Mouse (Mus musculus) G1E (cell line): ENCODE data around the gene Tfam. TPM values are rescaled to one million over a fixed set of nuclear protein-coding genes. Genes with fewer than 3 reads are reported as not detected.

Experiments
- ATAC-seq: 2 replicates; pipeline ENCODE4 v1.8.0; 2016; ENCODE audit warnings: mild to moderate bottlenecking; ENCODE audit not compliant: insufficient number of reproducible peaks, poor library complexity, low FRiP score, severe bottlenecking; ENCODE audit errors: extremely low read depth
- DNase-seq: peaks from one replicate; pipeline ENCODE4 v3.0.0; 2012; ENCODE audit warnings: low spot score
- H3K27me3 ChIP-seq: 2 replicates; pipeline ENCODE4 v1.6.1; 2012; ENCODE audit warnings: mild to moderate bottlenecking, low read length, inconsistent platforms; ENCODE audit not compliant: insufficient read depth
- H3K36me3 ChIP-seq: replicated peaks from 2 replicates; pipeline ENCODE3; 2012; ENCODE audit warnings: mild to moderate bottlenecking, inconsistent platforms
- H3K4me1 ChIP-seq: 2 replicates; pipeline ENCODE4 v1.6.1; 2012; ENCODE audit warnings: low read depth, low read length, inconsistent platforms, mixed read lengths; ENCODE audit not compliant: insufficient read depth
- H3K4me3 ChIP-seq: 2 replicates; pipeline ENCODE4 v1.5.1; 2012; ENCODE audit warnings: low read depth, mild to moderate bottlenecking, inconsistent platforms, low read length, moderate library complexity, mixed read lengths
- H3K9me3 ChIP-seq: replicated peaks from 2 replicates; pipeline ENCODE4 v1.6.1; 2012; ENCODE audit warnings: inconsistent platforms
- CTCF ChIP-seq: IDR thresholded peaks from 2 replicates; pipeline ENCODE4 v1.5.1; 2012; ENCODE audit warnings: low read depth, low read length, inconsistent platforms, mixed read lengths
- GATA1 ChIP-seq: IDR thresholded peaks from 2 replicates; pipeline ENCODE4 v1.6.1; 2012; ENCODE audit warnings: borderline replicate concordance, low read length, inconsistent platforms, mixed read lengths
- GATA2 ChIP-seq: IDR thresholded peaks from 2 replicates; pipeline ENCODE4 v1.6.1; 2012; ENCODE audit warnings: low read depth, low read length, inconsistent platforms, borderline replicate concordance
- POLR2AphosphoS5 ChIP-seq: IDR thresholded peaks from 2 replicates; pipeline ENCODE4 v1.6.1; 2012; ENCODE audit warnings: low read depth, low read length, inconsistent platforms; ENCODE audit not compliant: insufficient replicate concordance
- TAL1 ChIP-seq: conservative IDR thresholded peaks from 2 replicates; pipeline ENCODE4 v1.6.1; 2012; ENCODE audit warnings: low read depth, low read length, inconsistent platforms, mixed read lengths
- polyA plus RNA-seq: library from polyadenylated mRNA; stranded (reverse); fragments of >175 nt; gene quantifications from 2 replicates; pipeline ENCODE4 v1.2.3, GENCODE M21; 2012
- total RNA-seq, 2 experiments: library from RNA; stranded (forward) in 1 of 2; stranded (reverse) in 1 of 2; fragments of 200-1000 nt in 1 of 2; fragments of >200 nt in 1 of 2; fragmentation: Nextera tagmentation in 1 of 2; gene quantifications; 2 replicates each; pipeline ENCODE4 v1.2.3; 2014 to 2017

Tfam gene
- total and polyA plus RNA-seq, 3 experiments: 12.9 to 119 (median 30.1) TPM

GRCm38 (mm10) chr10:71267511-71267910, 29.4 kb upstream of the Tfam start:
- H3K27me3 ChIP-seq: no peaks in the 10 kb centered on the region
- H3K36me3 ChIP-seq: no peaks in the 10 kb centered on the region
- no peak for TF ChIP-seq TAL1
- TF ChIP-seq POLR2AphosphoS5: no peak
- no peak for TF ChIP-seq CTCF
- TF ChIP-seq GATA2: no peak
- TF ChIP-seq GATA1: no peak
- ATAC-seq (no peak), DNase-seq (no peak)
- H3K4me3 ChIP-seq: no peak overlapping the region
- no peaks in the 10 kb centered on the region for H3K9me3 ChIP-seq
- no peaks in the 10 kb centered on the region for H3K4me1 ChIP-seq

- TF ChIP-seq CTCF (no peak), TAL1 (no peak), POLR2AphosphoS5 (no peak), GATA2 (no peak), GATA1 (no peak)
- no peak for DNase-seq
- H3K9me3 ChIP-seq: no peaks in the 10 kb centered on the region
- H3K27me3 ChIP-seq: no peaks in the 10 kb centered on the region
- no peaks in the 10 kb centered on the region for H3K4me1 ChIP-seq
- no peak for ATAC-seq
- no peaks in the 10 kb centered on the region for H3K36me3 ChIP-seq
- no peak overlapping the region for H3K4me3 ChIP-seq
These were observed 27.0 kb upstream of the Tfam start for GRCm38 (mm10) chr10:71265067-71265466.

- no peaks in the 10 kb centered on the region for H3K36me3 ChIP-seq
- no peak for ATAC-seq
- no peaks in the 10 kb centered on the region for H3K4me1 ChIP-seq
These were observed 23.6 kb upstream of the Tfam start for GRCm38 (mm10) chr10:71261637-71262036.

GRCm38 (mm10) chr10:71258943-71259342, 20.9 kb upstream of the Tfam start:
- TF ChIP-seq POLR2AphosphoS5 (no peak), GATA2 (no peak), GATA1 (no peak), CTCF (no peak), TAL1 (no peak)
- H3K36me3 ChIP-seq: no peaks in the 10 kb centered on the region
- DNase-seq (no peak), ATAC-seq (no peak)
- no peaks in the 10 kb centered on the region; the same call in 1 of the 2 replicates for H3K27me3 ChIP-seq
- no peaks in the 10 kb centered on the region for H3K4me1 ChIP-seq
- no peak overlapping the region for H3K4me3 ChIP-seq
- no peaks in the 10 kb centered on the region for H3K9me3 ChIP-seq

More at GRCm38 (mm10) chr10:71261637-71262036, 23.6 kb upstream of the Tfam start:
- Histone ChIP-seq H3K27me3 (no peaks in the 10 kb centered on the region), H3K4me3 (no peak overlapping the region), H3K9me3 (no peaks in the 10 kb centered on the region)
- no peak for DNase-seq
- no peak for TF ChIP-seq TAL1
- no peak for TF ChIP-seq CTCF
- no peak for TF ChIP-seq GATA2
- TF ChIP-seq POLR2AphosphoS5: no peak
- no peak for TF ChIP-seq GATA1

GRCm38 (mm10) chr10:71258516-71258915, 20.4 kb upstream of the Tfam start:
- TF ChIP-seq CTCF: no peak
- no peak for TF ChIP-seq GATA2
- TF ChIP-seq POLR2AphosphoS5: no peak
- TF ChIP-seq GATA1: no peak
- TF ChIP-seq TAL1: no peak
- no peaks in the 10 kb centered on the region for H3K9me3 ChIP-seq
- H3K27me3 ChIP-seq: no peaks in the 10 kb centered on the region; the same call in 1 of the 2 replicates
- DNase-seq (no peak), ATAC-seq (no peak)
- no peak overlapping the region for H3K4me3 ChIP-seq
- H3K4me1 ChIP-seq: no peaks in the 10 kb centered on the region
- no peaks in the 10 kb centered on the region for H3K36me3 ChIP-seq

- H3K4me3 ChIP-seq: no peak overlapping the region
- no peak for TF ChIP-seq GATA2
- TF ChIP-seq CTCF: no peak
- TF ChIP-seq GATA1: no peak
- no peak for TF ChIP-seq POLR2AphosphoS5
- TF ChIP-seq TAL1: no peak
- DNase-seq (no peak), ATAC-seq (no peak)
- H3K9me3 ChIP-seq: no peaks in the 10 kb centered on the region
- H3K36me3 ChIP-seq: no peaks in the 10 kb centered on the region
- H3K4me1 ChIP-seq: no peaks in the 10 kb centered on the region
- peaks cover 4% of the 10 kb centered on the region; the same call in 1 of the 2 replicates for H3K27me3 ChIP-seq
These were observed 15.1 kb upstream of the Tfam start for GRCm38 (mm10) chr10:71253147-71253546.

GRCm38 (mm10) chr10:71252421-71252820, 14.3 kb upstream of the Tfam start:
- DNase-seq (no peak), ATAC-seq (no peak)
- Histone ChIP-seq H3K4me3 (no peak overlapping the region), H3K9me3 (no peaks in the 10 kb centered on the region), H3K4me1 (no peaks in the 10 kb centered on the region), H3K27me3 (peaks cover 4% of the 10 kb centered on the region; the same call in 1 of the 2 replicates), H3K36me3 (no peaks in the 10 kb centered on the region)
- TF ChIP-seq GATA1 (no peak), GATA2 (no peak), POLR2AphosphoS5 (no peak), TAL1 (no peak), CTCF (no peak)
